Mouse (Mus musculus): ENCODE measurements at regions not wholly inside any gene's neighbourhood (a gene's known extent, or its start where the extent isn't known, plus 50 kb on each side); places are given as distances from the start of the nearest gene placed in this dataset.

DNA sequence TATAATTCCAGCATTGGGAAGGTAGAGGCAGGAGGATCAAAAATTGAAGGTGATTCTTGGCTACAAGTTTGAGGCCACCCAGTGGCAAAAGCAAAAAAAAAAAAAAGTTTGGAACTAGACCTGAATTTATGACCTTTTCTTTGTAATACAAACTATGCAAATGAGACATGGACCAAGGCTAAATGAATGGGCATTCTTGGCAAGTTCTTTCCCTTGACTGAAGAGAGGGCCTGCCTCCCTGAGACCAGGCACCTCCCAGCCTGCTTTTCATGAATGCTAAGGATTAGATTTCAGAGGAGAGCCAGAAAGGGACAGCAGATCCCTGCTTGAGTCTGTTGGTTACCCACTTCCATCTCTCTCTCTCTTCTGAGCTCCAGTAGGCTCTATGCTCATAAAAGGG is 97.8 kb upstream of the Arntl start:
- no peak for DNase-seq (ENCODE audit: low read depth, low spot score)

DNA sequence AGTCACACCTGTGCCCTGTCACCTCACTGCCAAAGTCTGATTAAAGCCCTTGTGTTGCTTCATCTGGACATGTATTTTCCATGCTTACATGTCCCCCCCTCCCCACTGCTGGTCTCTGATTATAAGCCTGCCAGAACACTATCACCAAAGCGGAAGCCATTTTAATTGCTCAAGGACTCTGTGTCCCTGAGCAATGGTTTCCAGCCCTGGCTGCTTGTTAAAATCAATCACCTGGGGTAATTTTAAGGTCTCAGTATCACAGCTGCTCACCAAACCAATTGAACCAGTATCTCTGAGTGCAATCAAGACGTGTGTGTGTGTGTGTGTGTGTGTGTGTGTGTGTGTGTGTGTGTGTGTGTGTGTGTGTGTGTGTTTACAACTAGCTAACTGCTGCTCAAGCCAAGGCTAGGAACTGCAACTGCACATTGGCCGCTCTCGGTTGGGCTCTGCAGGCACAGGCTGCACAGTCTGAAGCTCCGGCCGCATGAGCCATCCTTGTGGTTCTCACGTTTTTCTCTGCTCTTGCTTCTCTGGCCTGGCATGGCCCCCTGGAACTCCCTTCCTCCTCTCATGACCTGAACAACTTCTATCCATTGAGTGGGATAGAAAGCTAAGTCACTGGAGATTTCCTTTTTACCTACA is 96.3 kb upstream of the Arntl start:
- DNase-seq (ENCODE audit: low read depth, low spot score), result no peak

DNA sequence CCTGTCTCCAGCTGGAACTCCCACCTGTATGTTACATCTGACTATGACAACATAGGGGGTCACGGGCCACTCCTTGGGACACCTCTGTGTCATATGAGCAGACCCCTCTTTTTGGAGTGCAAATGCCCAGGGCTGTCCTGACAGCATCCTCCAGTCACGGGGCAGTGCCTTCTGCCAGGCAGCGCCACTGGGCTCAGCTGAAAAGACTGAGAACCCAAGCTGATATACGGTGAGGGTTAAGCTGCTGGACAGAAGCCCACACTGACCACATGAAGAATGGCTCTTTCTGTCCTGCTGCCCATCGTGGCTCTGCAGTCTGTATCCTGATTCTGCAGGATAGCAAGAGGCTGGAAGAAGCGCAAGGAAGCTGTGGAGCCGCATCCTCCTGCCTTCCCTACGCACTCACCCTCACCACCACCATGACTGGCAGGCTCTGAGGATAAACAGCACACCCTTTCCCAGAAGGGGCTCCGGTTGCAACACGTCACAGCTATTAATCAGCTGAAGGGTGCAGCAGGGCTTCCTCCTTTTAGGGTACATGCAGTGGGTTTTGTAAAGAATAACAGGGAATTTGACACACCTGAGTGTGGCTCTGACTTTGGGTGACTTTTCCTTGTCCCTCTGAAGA is 93.9 kb upstream of the Arntl start:
- DNase-seq (ENCODE audit: low read depth, low spot score), result no peak

DNA sequence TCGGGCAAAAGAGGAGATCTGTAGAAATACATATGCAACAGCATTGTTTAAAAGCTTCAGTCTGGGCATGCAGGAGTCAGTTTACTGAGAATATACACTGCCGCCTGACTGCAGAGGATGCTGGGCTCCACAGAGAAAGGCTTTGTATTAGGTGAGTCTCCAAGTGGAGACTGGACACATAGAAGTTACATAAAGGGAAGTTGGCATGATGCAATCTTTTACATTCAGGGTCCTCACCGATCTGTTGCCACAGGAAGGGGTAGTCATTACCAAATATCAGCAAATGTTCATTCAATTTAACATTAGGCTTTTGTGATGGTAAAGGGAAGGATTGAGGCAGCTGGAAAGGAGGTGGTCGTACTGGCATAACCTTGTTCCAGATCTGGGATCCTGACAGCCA is 89.7 kb upstream of the Arntl start:
- DNase-seq (ENCODE audit: low read depth, low spot score), result no peak

DNA sequence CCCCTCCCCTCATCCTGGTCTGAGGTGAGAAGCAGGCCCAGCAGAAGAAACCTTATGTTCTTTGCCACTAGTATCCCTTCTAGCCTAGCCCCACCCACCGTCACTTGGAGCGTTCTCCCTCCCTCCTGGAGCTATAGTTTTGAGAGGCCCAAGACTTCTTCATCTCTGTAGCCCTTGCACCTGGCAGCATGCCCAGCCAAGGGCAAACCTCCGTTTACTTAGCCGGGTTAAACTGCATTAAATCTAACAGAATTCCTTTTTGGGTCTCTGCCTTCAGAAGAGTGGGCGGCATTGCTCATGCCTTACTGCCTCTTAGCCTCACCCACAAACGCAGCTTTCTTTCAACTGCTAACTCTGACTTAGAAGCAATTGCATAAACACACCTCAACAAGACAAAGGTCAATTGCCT is 85.3 kb upstream of the Arntl start:
- peak; percentile 31 for DNase-seq (ENCODE audit: low read depth, low spot score)

DNA sequence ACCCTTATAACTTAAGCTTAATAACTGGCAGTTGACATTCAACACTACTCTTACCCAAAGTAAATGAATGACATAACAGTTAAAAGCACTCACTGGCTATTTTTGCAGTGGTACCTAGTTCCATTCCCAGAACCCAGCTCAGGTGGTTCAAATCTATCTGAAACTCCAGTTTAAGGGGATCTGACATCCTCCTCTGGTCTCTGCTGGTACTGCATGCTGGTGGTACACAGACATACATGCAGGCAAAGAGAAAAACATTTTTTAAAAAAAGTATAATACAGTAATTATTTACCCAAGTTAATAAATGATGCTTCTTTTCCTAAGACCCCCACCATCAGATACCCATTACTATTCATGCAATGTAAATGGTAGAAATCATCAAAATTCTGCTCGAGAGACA is 81.3 kb upstream of the Arntl start:
- DNase-seq (ENCODE audit: low read depth, low spot score), result no peak

DNA sequence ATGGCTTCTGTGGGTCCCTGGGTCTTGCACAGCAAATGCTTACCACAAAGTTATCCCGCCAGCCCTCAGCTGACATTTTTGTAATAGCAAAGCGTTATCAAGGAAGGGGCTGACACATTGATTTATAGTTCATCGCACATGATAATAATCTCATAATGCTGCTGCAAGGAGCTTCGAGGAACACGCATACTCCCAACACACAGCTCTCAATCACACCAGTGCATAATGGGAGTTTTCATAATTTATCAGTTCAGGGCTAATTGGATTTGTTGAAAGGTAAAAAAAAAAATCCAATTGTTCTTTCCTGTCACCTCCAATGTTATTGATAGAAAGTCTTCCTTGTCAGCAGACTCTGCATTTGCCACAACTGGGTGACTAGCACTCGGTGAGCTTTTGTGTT is 76.7 kb upstream of the Arntl start:
- DNase-seq (ENCODE audit: low read depth, low spot score), result no peak

DNA sequence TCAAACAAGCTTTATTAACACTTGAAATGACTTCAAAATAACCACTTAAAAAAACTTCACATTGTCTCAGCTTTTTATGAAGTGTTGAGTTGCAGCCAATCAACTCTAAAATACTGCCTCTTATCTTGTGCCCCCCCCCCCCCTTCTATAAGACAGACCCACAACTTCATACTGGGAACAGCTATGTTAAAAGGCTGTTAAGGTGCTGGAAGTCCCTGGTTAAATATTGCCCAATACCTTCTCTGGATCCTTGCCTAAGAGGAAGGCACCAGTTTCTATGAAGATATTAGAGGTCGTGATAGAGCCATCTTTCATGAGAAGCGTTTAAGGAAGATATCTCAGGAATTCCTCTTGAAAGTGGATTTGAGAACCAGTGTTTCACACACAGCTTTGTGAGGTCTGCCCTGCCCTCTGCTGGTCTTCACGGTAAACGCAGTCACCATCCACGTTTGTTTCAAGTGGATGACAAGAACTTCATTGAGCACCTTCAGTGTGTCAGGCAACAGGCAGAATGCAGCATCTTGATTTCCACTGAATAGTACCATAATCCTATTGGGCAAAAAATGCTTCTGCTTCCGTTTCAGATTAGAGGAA is 75.2 kb upstream of the Arntl start:
- peak; percentile 86 for DNase-seq (ENCODE audit: low read depth, low spot score)

DNA sequence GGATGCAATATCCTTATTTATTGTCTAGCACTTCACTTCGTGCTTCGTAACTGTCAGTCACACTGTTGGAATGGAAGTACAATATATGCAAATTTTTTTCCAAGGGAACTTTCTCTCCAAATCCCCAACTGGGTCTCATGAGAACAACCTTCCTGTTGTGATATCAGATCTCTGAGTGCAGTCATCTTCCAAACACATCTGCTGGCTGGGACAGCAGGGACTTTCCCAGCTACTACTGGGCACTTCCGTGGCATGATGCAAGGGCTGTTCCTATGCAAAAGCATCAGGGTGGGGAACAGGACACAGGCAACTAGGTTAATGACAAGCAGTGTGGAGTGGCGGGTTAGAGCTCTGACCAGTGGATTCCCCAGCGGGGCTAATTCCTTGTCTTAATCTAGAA is 73.4 kb upstream of the Arntl start:
- DNase-seq (ENCODE audit: low read depth, low spot score), result no peak

DNA sequence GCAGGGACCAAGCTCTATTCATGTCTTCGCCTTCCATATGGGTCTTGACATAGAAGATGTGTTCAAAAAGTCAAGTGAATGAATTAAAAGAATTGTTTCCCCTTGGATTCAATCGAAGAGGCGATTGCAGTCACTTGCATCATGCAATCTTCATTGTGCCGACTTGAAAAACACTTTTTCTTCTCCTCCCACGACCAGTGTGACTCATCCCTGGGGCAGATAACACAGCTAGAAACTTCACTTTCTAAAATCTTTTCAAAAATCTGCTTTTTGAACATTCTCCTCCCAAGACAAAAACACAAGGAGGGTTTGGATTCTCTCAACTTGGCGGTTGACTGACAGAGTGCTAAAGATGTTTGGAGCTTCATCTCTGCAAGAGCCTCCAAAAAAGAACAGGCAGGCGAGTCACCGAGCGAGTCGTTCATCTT is 67.2 kb upstream of the Arntl start:
- no peak for DNase-seq (ENCODE audit: low read depth, low spot score)

DNA sequence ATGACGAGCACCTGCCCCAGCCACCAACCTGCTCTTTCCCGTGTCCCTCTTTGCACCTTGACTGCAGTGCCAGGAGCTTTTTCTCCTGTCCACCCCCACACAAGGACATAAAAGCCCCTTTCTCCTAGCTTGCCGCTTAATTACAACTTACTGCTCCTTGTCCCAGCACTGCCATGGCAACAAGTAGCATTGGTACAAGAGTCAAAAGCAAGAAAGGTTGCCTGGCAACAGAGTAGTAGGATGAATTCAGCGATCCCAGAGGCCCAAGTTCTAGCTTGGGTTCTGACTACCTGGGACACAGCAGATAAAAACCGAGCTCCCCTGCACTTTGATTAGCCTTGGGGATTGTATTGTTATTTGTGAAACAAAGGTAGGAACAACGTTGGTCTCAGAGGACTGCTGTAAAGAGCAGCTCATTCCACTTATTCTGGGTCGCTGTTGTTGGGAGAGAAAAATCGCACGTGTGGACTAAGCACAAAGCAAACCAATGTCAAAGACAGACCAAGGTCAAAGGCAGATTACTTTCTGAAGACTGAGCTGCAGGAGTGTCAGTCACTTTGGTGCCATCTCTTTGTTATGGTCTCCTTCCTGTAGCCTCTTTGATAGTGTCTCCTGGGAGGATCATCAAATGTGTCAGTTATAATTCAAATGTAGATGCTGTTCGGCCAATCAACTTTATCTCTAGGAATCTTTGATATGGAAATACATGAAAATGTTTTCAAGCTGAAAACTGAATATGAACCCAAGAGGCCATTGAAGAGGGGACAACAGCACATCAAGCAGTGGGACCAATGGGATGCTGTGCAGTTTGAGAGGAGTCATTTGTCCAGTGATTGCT is 65.2 kb upstream of the Arntl start:
- peak; percentile 92 for DNase-seq (ENCODE audit: low read depth, low spot score)

DNA sequence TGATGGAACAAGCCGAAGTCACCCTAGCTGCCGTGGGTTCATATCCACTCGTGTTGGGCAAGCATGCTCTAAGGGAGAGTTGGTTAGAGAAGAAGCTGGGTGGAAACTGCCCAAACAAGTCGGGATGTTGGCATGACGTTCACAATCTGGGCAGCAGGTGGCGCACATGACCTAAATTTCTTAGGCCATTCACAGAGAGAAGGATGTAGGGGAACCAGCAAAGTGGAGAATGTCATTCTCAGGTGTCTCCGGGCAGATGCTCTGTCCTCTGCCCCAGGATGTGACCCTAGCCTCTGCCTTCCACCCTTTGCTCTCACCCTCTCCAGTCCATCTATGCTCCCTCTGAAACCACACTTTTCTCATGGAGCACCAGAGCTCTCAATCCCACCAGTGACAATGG is 63.7 kb upstream of the Arntl start:
- peak; percentile 83 for DNase-seq (ENCODE audit: low read depth, low spot score)

DNA sequence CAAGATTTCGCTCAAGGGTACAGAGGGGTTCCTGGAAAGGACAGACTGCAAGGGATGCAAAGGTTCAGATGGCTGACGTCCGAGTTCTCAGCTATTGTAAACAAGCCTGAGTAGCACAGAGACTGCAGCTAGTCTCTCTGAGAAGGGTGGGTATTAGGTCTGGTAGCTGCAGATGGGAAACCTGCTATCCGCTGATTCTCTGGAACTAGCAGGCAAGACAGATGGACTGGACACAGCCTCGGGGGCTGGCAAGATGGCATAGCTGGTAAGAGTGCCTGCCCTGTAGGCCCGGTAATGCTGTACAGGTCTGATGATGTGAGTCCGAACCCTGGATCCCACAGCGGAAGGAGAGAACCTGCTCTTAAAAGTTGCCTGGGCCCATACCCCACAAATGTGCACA is 62.2 kb upstream of the Arntl start:
- DNase-seq (ENCODE audit: low read depth, low spot score), result no peak

DNA sequence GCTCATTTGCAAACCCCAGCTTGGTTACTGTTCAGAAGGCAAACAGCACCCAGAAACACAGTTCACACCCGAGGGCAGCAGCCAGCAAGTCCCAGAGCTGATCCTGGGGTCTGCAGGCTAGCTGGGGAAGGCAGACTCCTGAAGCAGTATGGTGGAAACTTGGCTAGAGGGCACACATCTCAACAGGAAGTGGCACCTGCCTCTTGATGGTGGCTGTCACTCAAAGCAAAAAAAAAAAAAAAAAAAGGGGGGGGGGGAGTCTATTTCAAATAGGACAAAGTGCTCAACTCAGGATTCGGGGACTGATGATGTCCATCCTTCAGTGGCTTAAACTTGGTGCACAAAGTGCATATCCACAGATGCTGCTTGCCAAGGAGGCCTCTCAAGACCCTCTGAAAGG is 61.2 kb upstream of the Arntl start:
- no peak for DNase-seq (ENCODE audit: low read depth, low spot score)

DNA sequence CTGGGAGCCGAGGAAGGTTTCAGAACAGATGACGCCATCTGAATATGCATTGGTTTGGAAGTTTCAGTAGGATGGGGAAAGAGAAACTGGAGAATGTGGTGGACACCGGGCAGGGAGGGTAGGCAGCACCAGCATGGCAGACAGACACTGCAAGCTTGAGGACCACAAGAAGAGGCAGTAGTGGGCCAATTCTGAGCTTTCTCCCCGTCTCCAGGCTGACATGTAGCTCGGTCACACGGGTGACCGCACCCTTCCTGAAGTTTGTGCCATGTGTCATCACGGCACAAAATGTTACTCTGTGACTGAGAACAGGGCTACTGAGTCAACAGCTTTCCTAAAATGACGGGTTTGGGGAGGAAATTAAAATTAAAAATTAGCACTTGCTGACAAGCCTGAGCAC is 60.7 kb upstream of the Arntl start:
- no peak for DNase-seq (ENCODE audit: low read depth, low spot score)

DNA sequence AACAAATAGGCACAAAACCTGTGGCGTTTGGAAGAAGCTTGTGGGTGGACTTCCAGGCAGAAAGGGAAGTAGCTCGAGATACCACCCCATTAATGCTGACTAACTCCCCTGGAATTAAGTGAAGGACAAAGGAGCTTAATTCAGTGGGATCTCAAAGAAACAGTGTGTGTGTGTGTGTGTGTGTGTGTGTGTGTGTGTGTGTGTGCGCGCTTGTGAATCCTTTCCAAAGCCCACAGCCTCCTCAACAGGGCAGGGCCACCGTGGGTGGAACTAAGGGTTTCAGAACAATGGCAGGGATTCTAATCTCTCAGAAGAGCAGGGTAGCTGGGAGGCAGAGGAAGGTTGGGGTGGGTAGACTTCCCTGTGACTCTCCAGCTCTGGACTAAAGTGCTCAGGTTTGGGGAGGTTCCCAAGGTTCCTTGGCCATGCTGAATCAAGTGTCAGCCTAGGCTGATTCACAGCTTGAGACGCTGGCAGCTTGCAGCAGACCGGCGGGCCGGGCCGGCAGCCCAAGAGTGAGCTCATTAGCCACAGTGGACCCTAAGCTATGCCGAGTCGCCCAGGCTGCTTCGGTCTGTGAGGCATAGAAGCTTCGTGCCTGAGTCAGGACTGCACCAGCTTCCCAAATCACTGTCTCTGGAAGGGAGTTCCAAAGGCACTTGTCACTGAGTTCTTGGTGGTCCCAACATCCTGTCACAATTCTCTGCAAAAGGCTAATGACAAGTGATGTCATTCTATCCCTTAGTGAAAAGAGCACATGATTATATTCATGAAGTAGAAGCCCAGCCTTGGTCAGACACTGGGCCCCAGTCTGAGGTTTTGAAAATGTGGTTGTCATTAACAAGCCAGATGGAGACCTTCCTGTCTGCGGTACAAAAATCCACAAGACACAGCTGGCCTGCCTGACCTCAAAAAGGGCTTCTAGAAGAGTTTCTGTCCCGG is 59.6 kb upstream of the Arntl start:
- peak; percentile 59 for DNase-seq (ENCODE audit: low read depth, low spot score)

DNA sequence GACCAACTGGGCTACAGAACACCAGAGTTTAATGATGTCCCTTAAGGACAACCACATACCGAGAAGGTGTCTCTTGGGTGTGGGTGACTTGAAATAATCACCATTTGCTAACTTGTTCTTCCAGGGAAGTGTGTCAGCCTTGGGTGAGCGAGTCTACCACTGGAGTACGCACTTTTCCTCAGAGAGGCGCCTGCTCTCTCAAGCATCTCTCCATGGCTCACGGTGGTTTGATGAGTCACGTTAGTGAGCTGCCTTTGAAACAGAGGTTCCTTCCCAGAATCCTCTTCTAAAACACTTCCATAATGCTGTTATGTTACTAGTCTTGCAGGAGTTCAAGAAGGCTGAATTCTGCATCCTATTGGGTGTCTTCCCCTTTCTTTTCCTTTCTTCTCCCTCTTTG is 58.6 kb upstream of the Arntl start:
- no peak for DNase-seq (ENCODE audit: low read depth, low spot score)

DNA sequence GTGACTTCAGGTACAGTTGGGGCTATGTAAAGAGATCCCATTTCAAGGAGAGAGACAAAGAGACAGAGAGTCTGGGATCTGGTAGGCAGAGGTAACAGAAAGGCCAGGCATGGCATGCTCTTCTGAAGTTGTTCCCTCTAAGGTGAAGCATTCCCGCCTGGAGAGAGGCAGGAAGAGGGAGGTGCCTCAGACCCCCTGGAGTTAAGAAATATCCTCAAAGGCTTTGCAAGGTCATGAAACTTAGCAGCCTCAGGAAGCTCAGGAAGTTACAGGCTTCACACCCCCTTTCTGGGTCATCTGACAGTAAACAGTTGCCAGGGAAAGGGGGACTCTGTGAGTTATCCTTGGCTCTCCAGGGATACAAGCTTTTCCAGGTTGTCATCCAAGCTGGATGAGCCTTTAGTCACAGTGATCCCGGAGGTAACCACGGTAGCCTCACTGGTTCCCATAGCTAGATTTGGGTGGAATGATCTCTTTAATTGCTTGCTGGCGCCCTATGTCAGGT is 57.2 kb upstream of the Arntl start:
- DNase-seq (ENCODE audit: low read depth, low spot score), result peak; percentile 93

DNA sequence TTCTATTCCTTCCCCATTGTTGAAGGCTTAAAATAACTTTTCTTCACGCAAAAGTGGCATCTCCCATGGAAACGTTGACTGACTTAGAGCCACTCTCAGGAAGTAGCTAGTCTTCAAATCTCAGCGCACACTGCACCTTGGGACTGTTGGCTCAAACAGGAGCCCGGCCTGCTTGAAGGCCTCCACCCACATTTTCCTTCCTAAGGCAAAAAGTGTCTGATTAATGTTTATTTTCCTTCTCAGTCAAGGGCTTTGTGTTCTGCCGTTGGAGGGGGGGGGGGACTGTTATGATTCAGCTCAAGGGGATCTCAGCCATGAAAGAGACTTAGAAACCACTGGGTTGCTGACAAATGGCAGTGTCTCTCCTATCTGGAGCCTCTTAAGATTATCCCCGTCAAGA is 56.5 kb upstream of the Arntl start:
- DNase-seq (ENCODE audit: low read depth, low spot score), result no peak

DNA sequence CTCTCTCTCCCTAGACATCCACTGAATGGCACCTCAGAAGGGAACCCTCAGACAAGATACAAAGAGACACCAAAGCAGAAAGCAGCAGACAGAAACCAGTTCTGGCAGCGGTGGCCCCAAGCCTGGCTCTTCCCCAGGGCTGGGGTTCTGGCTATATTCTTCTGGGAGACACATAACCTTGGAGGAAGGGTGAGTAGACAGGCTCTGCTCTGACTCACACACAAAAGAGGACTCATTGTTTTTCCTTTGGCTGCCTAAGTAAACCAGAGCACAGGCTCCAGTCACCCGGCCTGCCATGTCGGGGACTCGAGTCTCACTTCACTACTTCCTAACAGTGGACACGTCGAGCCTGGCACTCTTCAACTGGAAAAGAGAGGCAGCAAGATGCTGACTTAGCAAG is 55.8 kb upstream of the Arntl start:
- DNase-seq (ENCODE audit: low read depth, low spot score), result no peak

DNA sequence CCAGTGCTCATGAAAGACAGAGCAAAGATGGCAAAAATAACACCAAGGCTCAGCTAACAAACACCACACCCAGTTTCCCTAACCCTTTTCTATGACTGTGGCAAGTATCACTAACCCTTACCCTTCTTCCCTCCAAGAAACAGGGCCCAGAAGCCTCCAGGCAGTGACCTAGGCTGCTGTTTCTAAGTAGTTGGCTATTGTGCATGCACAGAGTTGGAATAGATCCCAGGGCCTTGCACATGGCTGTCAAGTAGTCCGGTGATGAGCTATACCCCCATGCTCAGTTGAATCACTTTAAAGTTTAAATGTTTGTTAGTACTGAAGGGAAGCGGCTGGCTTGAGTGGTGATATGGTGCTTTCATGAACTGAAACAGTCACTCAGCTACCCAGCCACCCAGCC is 53.9 kb upstream of the Arntl start:
- DNase-seq (ENCODE audit: low read depth, low spot score), result no peak
